Mouse (Mus musculus) hindbrain, embryonic 15.5 days (tissue): Measurements from ENCODE around the gene Cdkn2d. TPM values are rescaled to one million over a fixed set of nuclear protein-coding genes. Genes with fewer than 3 reads are reported as not detected.
"Not testable (repeated sequence)": the region's sequence is repeated elsewhere in the genome, so short reads cannot be mapped to it uniquely, and the experiment has no call there.

Source experiments
- ATAC-seq: fragments of 200-750 bp; cut with Nextera tagmentation; 2 replicates; pipeline ENCODE4 v1.8.0; 2017; ENCODE audit warnings: low read depth, moderate number of reproducible peaks, moderate TSS enrichment; ENCODE audit not compliant: low FRiP score
- H3K27ac ChIP-seq: fragments of 300-500 bp; sonication (generic); replicated peaks from 2 replicates; pipeline ENCODE4 v1.5.1; 2015; ENCODE audit warnings: mild to moderate bottlenecking, inconsistent platforms
- H3K27me3 ChIP-seq: fragments of 300-500 bp; sonication (generic); 2 replicates; pipeline ENCODE4 v1.6.1; 2015; ENCODE audit warnings: control low read depth, inconsistent platforms
- H3K36me3 ChIP-seq: fragments of 300-500 bp; sonication (generic); 2 replicates; pipeline ENCODE4 v1.6.1; 2015; ENCODE audit warnings: control low read depth, inconsistent platforms
- H3K4me1 ChIP-seq: fragments of 300-500 bp; sonication (generic); replicated peaks from 2 replicates; pipeline ENCODE4 v1.6.1; 2015; ENCODE audit warnings: control low read depth, inconsistent platforms
- H3K4me2 ChIP-seq: fragments of 300-500 bp; sonication (generic); 2 replicates; pipeline ENCODE4 v1.6.1; 2015; ENCODE audit warnings: moderate library complexity, mild to moderate bottlenecking, inconsistent platforms
- H3K4me3 ChIP-seq: fragments of 300-500 bp; sonication (generic); 2 replicates; pipeline ENCODE4 v1.5.1; 2015; ENCODE audit warnings: mild to moderate bottlenecking, inconsistent platforms
- H3K9ac ChIP-seq: fragments of 300-500 bp; sonication (generic); 2 replicates; pipeline ENCODE4 v1.6.1; 2015; ENCODE audit warnings: inconsistent platforms
- H3K9me3 ChIP-seq: fragments of 300-500 bp; sonication (generic); 2 replicates; pipeline ENCODE4 v1.6.1; 2016; ENCODE audit warnings: control low read depth, inconsistent platforms
- whole genome bisulfite sequencing: fragments of 180-500 bp; shearing (Covaris S2); methylation state at CpG from one replicate; pipeline ENCODE4 v1.1.7; 2015; 5-methylcytosine and 5-hydroxymethylcytosine counted together
- polyA plus RNA-seq: library from polyadenylated mRNA; unstranded; fragments of >200 nt; fragmentation: Nextera tagmentation; extraction: Ambion mirVana; gene quantifications from 2 replicates; pipeline ENCODE4 v1.2.1, GENCODE M21; 2015

Gene Cdkn2d
- polyA plus RNA-seq, 1 experiment from 2014 or later = 111 TPM

DNA sequence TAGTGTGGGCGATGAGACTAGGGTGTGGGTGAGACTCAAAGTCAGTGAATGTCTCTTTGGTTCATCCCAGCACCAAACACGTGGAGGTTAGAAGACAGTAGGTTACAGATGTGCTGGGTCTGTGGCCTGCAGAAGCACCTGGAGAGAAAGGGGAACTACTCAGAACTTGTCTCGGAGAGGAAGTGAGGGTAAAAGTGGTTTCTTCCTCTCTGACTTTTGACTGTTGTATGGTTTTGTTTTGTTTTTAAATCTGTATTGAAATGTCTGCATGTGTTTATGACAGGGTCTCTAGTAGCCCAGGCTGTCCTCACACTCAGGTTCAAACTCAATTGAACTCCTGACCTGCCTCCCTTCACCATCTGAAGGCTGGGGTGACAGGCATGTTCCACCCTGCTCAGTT is 36.8 kb upstream of the Cdkn2d start:
- H3K9ac ChIP-seq = no peak overlapping the region
- no peak for ATAC-seq
- no peak overlapping the region for H3K27ac ChIP-seq
- 81% methylated on average over 3 of the region's 3 CpGs for WGBS
- no peaks in the 10 kb centered on the region for H3K36me3 ChIP-seq
- no peak overlapping the region for H3K4me3 ChIP-seq
- H3K4me1 ChIP-seq = peaks cover 11% of the 10 kb centered on the region
- H3K9me3 ChIP-seq = no peaks in the 10 kb centered on the region
- no peaks in the 10 kb centered on the region for H3K27me3 ChIP-seq
- H3K4me2 ChIP-seq = no peak overlapping the region

DNA sequence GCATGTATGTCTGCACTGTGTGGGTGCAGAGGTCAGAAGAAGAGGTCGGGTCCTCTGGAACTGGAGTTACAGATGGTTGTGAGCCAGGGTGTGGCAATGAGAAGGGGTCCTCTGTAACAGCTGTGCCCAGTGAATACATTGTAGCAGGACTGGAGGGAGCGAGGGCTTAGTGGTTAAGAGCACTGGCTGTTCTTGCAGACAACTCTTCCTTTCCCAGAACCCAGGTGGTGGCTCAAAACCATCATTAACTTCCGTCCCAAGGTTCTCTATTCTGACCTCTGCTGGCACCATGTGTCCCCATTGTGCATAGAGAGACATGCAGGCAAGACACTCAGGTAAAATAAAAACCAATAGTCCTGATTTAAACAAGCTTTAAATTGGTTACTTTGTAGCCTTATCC is 36.4 kb upstream of the Cdkn2d start:
- H3K4me2 ChIP-seq = no peak overlapping the region
- no peaks in the 10 kb centered on the region for H3K27me3 ChIP-seq
- H3K9ac ChIP-seq = no peak overlapping the region
- H3K27ac ChIP-seq = no peak overlapping the region
- 69% methylated on average over 3 of the region's 3 CpGs for WGBS
- H3K36me3 ChIP-seq = no peaks in the 10 kb centered on the region
- no peak overlapping the region for H3K4me3 ChIP-seq
- ATAC-seq = no peak
- H3K9me3 ChIP-seq = no peaks in the 10 kb centered on the region
- H3K4me1 ChIP-seq = peaks cover 9% of the 10 kb centered on the region

DNA sequence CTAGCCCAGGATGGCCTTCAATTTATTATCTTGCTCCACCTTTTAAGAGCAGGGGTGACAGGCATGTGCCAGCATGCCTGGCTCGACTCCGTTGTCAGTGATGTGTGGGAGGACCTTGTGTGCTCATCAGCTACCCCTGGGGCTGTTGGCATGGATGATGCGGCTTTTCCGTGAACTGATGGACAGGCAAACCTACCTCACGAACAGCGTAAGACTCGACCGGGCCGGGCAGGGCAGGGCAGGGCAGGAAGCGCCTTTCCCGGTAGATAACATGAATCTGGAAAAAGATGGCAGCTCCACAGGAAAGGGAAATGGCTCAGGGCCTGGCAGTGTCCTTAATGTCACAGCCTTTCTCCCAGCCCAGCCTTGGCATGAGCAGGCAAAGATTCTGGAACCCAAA is 33.1 kb upstream of the Cdkn2d start:
- no peak for ATAC-seq
- Histone ChIP-seq H3K9ac (no peak overlapping the region), H3K36me3 (no peaks in the 10 kb centered on the region), H3K27me3 (no peaks in the 10 kb centered on the region), H3K4me1 (peaks cover 23% of the 10 kb centered on the region), H3K4me2 (no peak overlapping the region), H3K9me3 (no peaks in the 10 kb centered on the region), H3K27ac (no peak overlapping the region), H3K4me3 (no peak overlapping the region)
- WGBS = 91% methylated on average over 11 of the region's 11 CpGs

GRCm38 (mm10) chr9:21322917-21323297 is 31.7 kb upstream of the Cdkn2d start:
- H3K36me3 ChIP-seq, H3K4me2 ChIP-seq, ATAC-seq, H3K9me3 ChIP-seq, H3K4me3 ChIP-seq, H3K27ac ChIP-seq, H3K27me3 ChIP-seq, H3K9ac ChIP-seq: not testable (repeated sequence)
- peaks cover 23% of the 10 kb centered on the region for H3K4me1 ChIP-seq
- 91% methylated on average over 8 of the region's 8 CpGs for WGBS

DNA sequence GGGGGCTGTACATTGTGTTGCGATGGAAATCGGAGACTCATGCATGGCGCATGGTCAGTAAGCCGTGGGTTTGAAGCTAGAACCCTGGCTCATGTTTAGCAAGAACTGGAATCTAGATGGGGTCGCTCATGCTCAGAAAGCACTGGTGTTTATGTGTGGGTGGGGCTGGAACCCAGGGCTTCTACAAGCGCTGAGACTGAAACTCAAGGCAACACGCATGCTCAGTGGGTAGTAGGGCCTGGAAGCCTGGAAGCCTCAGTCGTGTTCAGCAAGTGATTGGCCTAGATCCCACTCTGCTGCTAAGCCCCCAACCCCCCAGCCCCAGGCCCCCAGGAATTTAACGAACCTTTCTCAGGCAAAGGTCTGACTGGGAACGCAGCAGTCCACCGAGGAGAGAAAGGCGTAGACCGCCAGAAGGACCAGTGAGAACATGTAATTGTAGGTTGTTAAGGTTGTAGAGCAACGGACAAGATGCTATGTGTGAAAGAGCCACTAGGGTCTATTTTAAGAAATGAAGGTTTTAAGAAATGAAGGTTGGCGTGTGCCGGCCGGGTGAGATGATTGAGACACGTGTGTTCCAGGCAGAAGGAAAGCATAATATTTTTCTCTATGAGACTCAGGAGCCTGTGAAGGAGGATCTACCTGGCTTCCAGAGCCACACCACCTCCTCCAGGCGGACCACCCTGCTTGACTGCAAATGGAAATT is 31.2 kb upstream of the Cdkn2d start:
- no peak overlapping the region for H3K9ac ChIP-seq
- no peaks in the 10 kb centered on the region for H3K9me3 ChIP-seq
- H3K4me3 ChIP-seq = no peak overlapping the region
- peak overlapping the region; percentile 97 for H3K4me2 ChIP-seq
- no peaks in the 10 kb centered on the region for H3K27me3 ChIP-seq
- H3K36me3 ChIP-seq = no peaks in the 10 kb centered on the region
- H3K27ac ChIP-seq = no peak overlapping the region
- no peak for ATAC-seq
- WGBS = 77% methylated on average over 19 of the region's 19 CpGs
- peaks cover 23% of the 10 kb centered on the region for H3K4me1 ChIP-seq

GRCm38 (mm10) chr9:21321513-21321835 is 30.3 kb upstream of the Cdkn2d start:
- Histone ChIP-seq H3K27ac (peak overlapping the region; percentile 64; the same call in 1 of the 2 replicates), H3K4me2 (peak overlapping the region; percentile 97), H3K36me3 (no peaks in the 10 kb centered on the region), H3K9me3 (no peaks in the 10 kb centered on the region), H3K4me1 (peaks cover 23% of the 10 kb centered on the region), H3K9ac (peak overlapping the region; percentile 69), H3K4me3 (peak overlapping the region; percentile 71), H3K27me3 (no peaks in the 10 kb centered on the region)
- WGBS = 17% methylated on average over 6 of the region's 6 CpGs
- peak; percentile 6; the same call in 1 of the 2 replicates for ATAC-seq

- peak; percentile 92 for ATAC-seq
- WGBS = under 1% methylated on average over 52 of the region's 52 CpGs
- Histone ChIP-seq H3K4me2 (peak within 1 kb of the TSS; percentile 97), H3K36me3 (no peaks in the 10 kb centered on the region), H3K27ac (peak within 1 kb of the TSS; percentile 64), H3K9ac (peak within 1 kb of the TSS; percentile 69), H3K27me3 (no peaks in the 10 kb centered on the region), H3K4me1 (peaks cover 23% of the 10 kb centered on the region), H3K9me3 (no peaks in the 10 kb centered on the region), H3K4me3 (peak within 1 kb of the TSS; percentile 71)
Observed at GRCm38 (mm10) chr9:21320619-21321512, 29.7 kb upstream of the Cdkn2d start, which contains the start of gene Slc44a2. TSS of gene Slc44a2 (plus strand) at chr9:21320698.

DNA sequence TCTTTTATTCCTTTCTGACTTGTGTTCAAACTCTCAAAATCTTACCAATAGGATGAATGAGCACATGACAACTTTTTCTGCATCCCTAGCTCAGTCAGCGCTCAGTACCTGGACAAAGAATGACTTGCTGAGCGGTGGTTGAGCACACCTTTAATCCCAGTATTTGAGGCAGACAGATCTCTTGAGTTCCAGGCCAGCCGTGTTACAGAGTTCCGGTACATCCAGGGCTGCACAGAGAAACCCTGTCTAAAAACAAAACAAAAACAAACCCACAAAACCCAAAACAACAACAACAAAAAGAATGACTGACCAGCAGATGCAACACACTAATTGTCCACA is 29.0 kb upstream of the Cdkn2d start:
- Histone ChIP-seq H3K36me3 (no peaks in the 10 kb centered on the region), H3K9me3 (no peaks in the 10 kb centered on the region), H3K9ac (no peak overlapping the region), H3K27ac (0 out of 2 replicates have a peak overlapping the region, but pooled peaks have one; percentile 64), H3K27me3 (no peaks in the 10 kb centered on the region), H3K4me1 (peaks cover 23% of the 10 kb centered on the region), H3K4me3 (peak overlapping the region; percentile 71), H3K4me2 (peak overlapping the region; percentile 97)
- WGBS = 34% methylated on average over 4 of the region's 4 CpGs
- peak; percentile 63; the same call in 1 of the 2 replicates for ATAC-seq

- 91% methylated on average over 4 of the region's 4 CpGs for WGBS
- Histone ChIP-seq H3K9me3 (no peaks in the 10 kb centered on the region), H3K27me3 (no peaks in the 10 kb centered on the region), H3K9ac (no peak overlapping the region), H3K4me2 (no peak overlapping the region), H3K27ac (no peak overlapping the region), H3K4me1 (peaks cover 23% of the 10 kb centered on the region), H3K4me3 (no peak overlapping the region), H3K36me3 (no peaks in the 10 kb centered on the region)
- no peak for ATAC-seq
Observed at GRCm38 (mm10) chr9:21319503-21319902, 28.3 kb upstream of the Cdkn2d start.

- Histone ChIP-seq H3K27ac (no peak overlapping the region), H3K4me3 (no peak overlapping the region), H3K27me3 (no peaks in the 10 kb centered on the region), H3K4me2 (no peak overlapping the region), H3K36me3 (no peaks in the 10 kb centered on the region), H3K4me1 (peaks cover 23% of the 10 kb centered on the region), H3K9me3 (no peaks in the 10 kb centered on the region), H3K9ac (no peak overlapping the region)
- WGBS = 92% methylated on average over 6 of the region's 6 CpGs
- ATAC-seq = no peak
Observed at GRCm38 (mm10) chr9:21318792-21319191, 27.6 kb upstream of the Cdkn2d start.

DNA sequence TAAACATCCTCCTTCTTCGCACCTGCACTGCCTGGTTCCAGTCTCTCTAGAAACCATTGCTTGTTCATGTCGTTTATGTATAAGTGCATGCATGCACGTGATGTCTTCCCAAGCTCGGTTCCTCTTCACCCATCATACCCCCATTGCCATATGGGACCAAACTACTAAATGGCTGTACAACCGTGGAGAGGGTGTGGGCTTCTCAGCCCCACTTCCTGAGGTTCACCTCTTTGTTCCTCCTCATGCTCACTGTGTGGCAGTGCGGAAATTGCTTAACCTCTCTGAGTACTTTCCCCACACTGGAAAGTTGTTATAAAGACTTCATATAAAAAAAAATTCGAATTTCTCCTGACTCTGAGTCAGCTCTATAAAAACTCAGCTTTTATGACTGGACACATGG is 25.5 kb upstream of the Cdkn2d start:
- Histone ChIP-seq H3K27me3 (peaks cover 4% of the 10 kb centered on the region), H3K4me3 (no peak overlapping the region), H3K27ac (no peak overlapping the region), H3K36me3 (no peaks in the 10 kb centered on the region), H3K4me1 (peaks cover 10% of the 10 kb centered on the region), H3K9ac (no peak overlapping the region), H3K9me3 (no peaks in the 10 kb centered on the region), H3K4me2 (no peak overlapping the region)
- WGBS = 74% methylated on average over 7 of the region's 7 CpGs
- no peak for ATAC-seq

GRCm38 (mm10) chr9:21315421-21315820 is 24.2 kb upstream of the Cdkn2d start:
- Histone ChIP-seq H3K4me1 (peaks cover 3% of the 10 kb centered on the region; the same call in 1 of the 2 replicates), H3K4me3 (no peak overlapping the region), H3K36me3 (no peaks in the 10 kb centered on the region), H3K9me3 (no peaks in the 10 kb centered on the region), H3K27me3 (peaks cover 10% of the 10 kb centered on the region), H3K4me2 (no peak overlapping the region), H3K27ac (no peak overlapping the region), H3K9ac (no peak overlapping the region)
- 53% methylated on average over 5 of the region's 5 CpGs for WGBS
- ATAC-seq = no peak
